Mouse (Mus musculus) C2C12 (cell line): ENCODE results near the gene Mkks. TPM values are rescaled to one million over a fixed set of nuclear protein-coding genes. Genes with fewer than 3 reads are reported as not detected.
A peak's percentile ranks its signal among the peaks of the same experiment; 100 is the strongest.
"Not testable (repeated sequence)": the region's sequence is repeated elsewhere in the genome, so short reads cannot be mapped to it uniquely, and the experiment has no call there.

Experiments used
- H3K27me3 ChIP-seq: one replicate; pipeline ENCODE4 v1.6.1; 2011; ENCODE audit not compliant: control insufficient read depth, insufficient read depth, insufficient read length
- H3K36me3 ChIP-seq: one replicate; pipeline ENCODE4 v1.6.1; 2011; ENCODE audit not compliant: control insufficient read depth, insufficient read depth
- H3K4me3 ChIP-seq: one replicate; pipeline ENCODE4 v1.5.1; 2011; ENCODE audit warnings: mild to moderate bottlenecking, control low read depth; ENCODE audit not compliant: poor library complexity, insufficient read depth, severe bottlenecking
- H3K79me2 ChIP-seq: one replicate; pipeline ENCODE4 v1.6.1; 2011; ENCODE audit not compliant: control insufficient read depth, insufficient read depth
- H3K79me3 ChIP-seq: one replicate; pipeline ENCODE4 v1.6.1; 2011; ENCODE audit warnings: low read depth, control low read depth
- H3ac ChIP-seq: one replicate; pipeline ENCODE3; 2011; ENCODE audit warnings: low read depth; ENCODE audit not compliant: control insufficient read depth, insufficient read length
- CEBPB ChIP-seq: IDR thresholded peaks from one replicate; pipeline ENCODE4 v1.6.1; 2011; ENCODE audit warnings: low read depth, mild to moderate bottlenecking, control low read depth, moderate library complexity
- CTCF ChIP-seq: IDR thresholded peaks from one replicate; pipeline ENCODE4 v1.5.1; 2011; ENCODE audit not compliant: control insufficient read depth, insufficient read depth, insufficient read length
- FOSL1 ChIP-seq: IDR thresholded peaks from one replicate; pipeline ENCODE4 v1.8.0; 2011; ENCODE audit warnings: mild to moderate bottlenecking, low read length; ENCODE audit not compliant: poor library complexity, insufficient read depth, severe bottlenecking
- MAX ChIP-seq: IDR thresholded peaks from one replicate; pipeline ENCODE4 v1.6.1; 2011; ENCODE audit warnings: mild to moderate bottlenecking, control low read depth
- MYOD1 ChIP-seq: IDR thresholded peaks from one replicate; pipeline ENCODE4 v1.6.1; 2011; ENCODE audit warnings: low read depth; ENCODE audit not compliant: control insufficient read depth, insufficient read length
- MYOG ChIP-seq: IDR thresholded peaks from one replicate; pipeline ENCODE4 v1.6.1; 2011; ENCODE audit not compliant: control insufficient read depth, insufficient read length; ENCODE audit errors: extremely low read depth
- USF1 ChIP-seq: IDR thresholded peaks from one replicate; pipeline ENCODE4 v1.6.1; 2011; ENCODE audit warnings: low read depth, mild to moderate bottlenecking, control low read depth, moderate library complexity
- polyA plus RNA-seq: library from polyadenylated mRNA; unstranded; fragments of >200 nt; fragmentation: generic; extraction: Trizol; gene quantifications from one replicate; pipeline ENCODE4 v1.2.1, GENCODE M21; 2012; ENCODE audit warnings: missing spikeins

Gene Mkks
- polyA plus RNA-seq, 1 experiment = 5.2 TPM

DNA sequence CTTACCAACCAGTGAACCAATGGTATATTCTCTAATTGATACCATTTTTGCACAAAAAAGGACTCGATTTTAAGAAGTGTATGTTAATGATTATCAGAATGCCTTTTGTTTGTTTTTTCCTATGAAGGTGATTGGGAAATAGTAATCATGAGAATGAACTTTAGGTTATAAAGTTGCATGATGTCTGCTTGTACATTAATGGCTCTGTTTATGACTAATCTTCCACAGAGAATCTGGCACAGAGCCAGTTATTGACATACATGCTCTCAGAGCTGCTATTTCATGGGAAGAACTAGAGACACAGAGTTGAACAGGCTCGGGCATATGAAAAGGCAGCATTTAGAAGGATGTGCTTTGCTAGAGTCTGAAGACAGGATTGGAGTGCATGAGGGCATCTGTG lies 4.9 kb upstream of the Mkks start:
- no peaks in the 10 kb centered on the region for H3K36me3 ChIP-seq
- no peak overlapping the region for H3ac ChIP-seq
- TF ChIP-seq CTCF = no peak
- no peak for TF ChIP-seq MYOD1
- no peak for TF ChIP-seq MAX
- TF ChIP-seq CEBPB = no peak
- TF ChIP-seq MYOG = no peak
- peaks cover 44% of the 10 kb centered on the region for H3K79me2 ChIP-seq
- no peak overlapping the region for H3K4me3 ChIP-seq
- peaks cover 6% of the 10 kb centered on the region for H3K79me3 ChIP-seq
- no peaks in the 10 kb centered on the region for H3K27me3 ChIP-seq

DNA sequence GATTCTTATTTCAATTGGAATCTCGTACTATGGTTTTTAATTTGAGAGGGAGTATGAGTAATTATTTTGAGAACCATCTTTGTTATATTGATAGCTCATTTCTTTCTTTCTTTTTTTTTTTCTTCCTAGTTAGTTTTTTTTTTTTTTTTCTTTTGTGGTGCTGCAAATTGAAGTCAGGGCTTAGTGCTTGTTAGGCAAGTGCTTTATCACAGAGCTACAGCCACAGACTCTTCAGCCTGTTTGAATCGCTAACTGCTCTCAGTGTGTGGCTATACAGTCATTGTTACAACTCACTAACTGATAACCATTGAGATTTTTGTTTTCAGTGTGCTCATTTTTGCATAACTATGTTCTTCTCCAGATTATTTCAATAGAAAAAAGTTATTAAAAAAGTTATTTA lies 3.3 kb upstream of the Mkks start:
- no peaks in the 10 kb centered on the region for H3K27me3 ChIP-seq
- H3K79me3 ChIP-seq = peaks cover 13% of the 10 kb centered on the region
- no peak for TF ChIP-seq CTCF
- no peak for TF ChIP-seq USF1
- H3K36me3 ChIP-seq = no peaks in the 10 kb centered on the region
- H3K79me2 ChIP-seq = peaks cover 45% of the 10 kb centered on the region
- H3ac ChIP-seq = no peak overlapping the region
- H3K4me3 ChIP-seq = no peak overlapping the region

DNA sequence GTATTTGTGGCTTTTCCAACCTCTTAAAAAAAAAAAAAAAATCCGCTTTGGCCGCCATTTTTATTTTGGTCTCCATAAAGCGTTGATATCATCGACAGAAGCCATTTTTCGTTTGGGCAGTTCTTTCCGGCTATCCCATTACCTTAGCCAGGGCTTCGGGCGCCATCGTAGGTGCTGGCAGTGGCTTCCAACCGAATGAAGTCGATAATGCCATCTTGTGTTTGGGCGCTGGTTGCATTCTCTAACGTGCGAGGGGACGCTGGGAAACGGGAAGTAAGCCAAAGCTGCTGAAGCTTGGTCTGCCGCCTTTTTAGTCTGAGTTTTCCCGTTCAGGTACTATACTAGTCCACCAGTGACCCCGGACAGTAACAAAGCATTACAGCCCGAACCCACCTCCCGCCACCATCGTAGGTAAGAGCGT lies 772 bp upstream of the Mkks start:
- Histone ChIP-seq H3K36me3 (no peaks in the 10 kb centered on the region), H3ac (peak overlapping the region; percentile 52), H3K79me3 (peaks cover 33% of the 10 kb centered on the region), H3K27me3 (no peaks in the 10 kb centered on the region), H3K4me3 (peak overlapping the region; percentile 31), H3K79me2 (peaks cover 68% of the 10 kb centered on the region)
- TF ChIP-seq USF1 (no peak), MYOD1 (no peak), MYOG (no peak), CTCF (no peak), MAX (no peak), FOSL1 (no peak), CEBPB (no peak)

DNA sequence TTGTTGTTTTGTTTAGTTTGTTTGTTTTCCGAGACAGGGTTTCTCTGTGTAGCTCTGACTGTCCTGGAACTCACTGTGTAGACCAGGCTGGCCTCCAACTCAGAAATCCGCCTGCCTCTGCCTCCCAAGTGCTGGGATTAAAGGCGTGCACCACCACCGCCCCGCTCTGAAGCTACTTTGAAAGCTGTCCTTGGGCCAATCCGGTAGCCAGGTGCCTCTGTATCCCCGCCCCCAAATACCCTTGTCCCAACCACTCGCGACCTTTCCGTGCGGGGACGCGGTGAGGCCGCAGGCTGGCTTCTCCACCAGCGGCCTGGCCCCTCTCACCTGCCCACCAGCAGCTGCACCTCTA lies 497 bp downstream of the Mkks start:
- H3ac ChIP-seq = peak overlapping the region; percentile 90
- peaks cover 34% of the 10 kb centered on the region for H3K79me3 ChIP-seq
- not testable (repeated sequence) for H3K36me3 ChIP-seq, H3K27me3 ChIP-seq
- H3K4me3 ChIP-seq = peak overlapping the region; percentile 69
- peaks cover 70% of the 10 kb centered on the region for H3K79me2 ChIP-seq

DNA sequence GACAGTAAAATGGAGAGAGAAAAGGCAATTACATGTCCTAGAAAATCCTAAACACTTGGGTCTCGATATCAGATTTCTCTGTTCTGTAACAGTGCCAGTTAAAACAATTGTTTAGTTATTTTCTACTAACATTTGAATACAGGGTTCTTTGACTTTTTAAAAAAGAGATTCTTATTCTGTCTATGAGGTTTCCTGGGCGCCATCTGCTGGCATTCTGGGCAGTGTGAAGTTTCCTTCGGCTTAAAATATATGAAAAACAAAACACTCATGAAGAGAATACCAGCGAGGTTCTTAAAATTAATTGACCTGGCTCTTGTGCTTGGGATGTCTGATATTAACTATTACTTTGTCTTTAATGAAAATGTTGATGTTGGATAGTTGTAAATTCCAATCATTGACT lies 4.3 kb downstream of the Mkks start:
- no peaks in the 10 kb centered on the region for H3K27me3 ChIP-seq
- H3ac ChIP-seq = no peak overlapping the region
- TF ChIP-seq USF1 = no peak
- TF ChIP-seq CTCF = no peak
- no peak for TF ChIP-seq CEBPB
- TF ChIP-seq MYOD1 = no peak
- TF ChIP-seq MAX = no peak
- no peak for TF ChIP-seq FOSL1
- TF ChIP-seq MYOG = no peak
- peaks cover 48% of the 10 kb centered on the region for H3K36me3 ChIP-seq
- H3K79me3 ChIP-seq = peaks cover 33% of the 10 kb centered on the region
- peaks cover 53% of the 10 kb centered on the region for H3K79me2 ChIP-seq
- H3K4me3 ChIP-seq = no peak overlapping the region

DNA sequence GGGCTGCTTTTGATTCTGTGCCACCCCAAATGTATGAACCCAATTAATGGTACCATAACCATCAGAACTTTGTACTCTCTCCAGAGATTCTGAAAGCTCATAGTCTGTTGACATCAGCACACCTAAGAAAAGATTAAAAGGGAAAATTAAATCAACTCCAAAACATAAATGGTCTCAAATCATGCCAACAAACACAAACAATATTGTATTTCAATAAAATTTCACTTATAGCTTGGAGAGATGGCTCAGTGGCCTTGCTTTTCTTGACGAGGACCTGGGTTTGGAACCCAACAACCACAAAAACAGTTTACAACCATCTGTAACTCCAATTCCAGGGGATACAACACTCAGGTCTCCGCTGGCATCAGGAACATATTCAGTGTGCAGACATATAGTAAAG lies 5.6 kb downstream of the Mkks start, which contains the start of gene AL731706.2:
AL731706.2 (minus strand) TSS at position 101 of the 400 bp plus-strand sequence.
- H3K79me3 ChIP-seq = peaks cover 33% of the 10 kb centered on the region
- no peak within 1 kb of the TSS for H3ac ChIP-seq
- no peaks in the 10 kb centered on the region for H3K27me3 ChIP-seq
- H3K36me3 ChIP-seq = peaks cover 56% of the 10 kb centered on the region
- H3K4me3 ChIP-seq = no peak within 1 kb of the TSS
- TF ChIP-seq FOSL1 (no peak), MYOD1 (no peak), CTCF (no peak), CEBPB (no peak), USF1 (no peak), MYOG (no peak), MAX (no peak)
- H3K79me2 ChIP-seq = peaks cover 52% of the 10 kb centered on the region
